Mouse (Mus musculus): ENCODE measurements around the gene Sec13. TPM values are rescaled to one million over a fixed set of nuclear protein-coding genes. Genes with fewer than 3 reads are reported as not detected.
"Not testable (repeated sequence)": the region's sequence is repeated elsewhere in the genome, so short reads cannot be mapped to it uniquely, and the experiment has no call there.

Gene Sec13
- polyA plus RNA-seq, 2 experiments = 314 to 326 TPM

DNA sequence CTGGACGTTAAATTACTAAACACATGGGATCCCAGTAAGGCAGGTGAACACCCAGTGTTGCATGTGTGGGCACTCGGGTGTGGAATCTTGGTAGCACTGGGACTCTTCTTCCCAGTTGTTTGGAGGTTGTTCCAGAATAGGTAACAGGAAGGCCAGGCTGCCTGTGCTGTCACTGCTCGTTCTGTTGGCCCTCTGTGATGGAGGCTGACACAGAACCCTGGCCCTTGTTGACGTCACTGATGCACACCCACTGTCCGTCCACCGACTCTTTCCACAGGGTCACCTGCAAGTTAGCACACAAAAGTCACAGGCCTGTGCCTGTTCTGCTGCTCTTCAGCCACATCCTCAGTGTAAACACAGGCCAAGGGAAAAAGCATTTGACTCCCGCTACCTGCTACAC is 12.4 kb downstream of the Sec13 start:
- H3K36me3 ChIP-seq (ENCODE audit: control insufficient read depth, insufficient read depth, low read length) = peaks cover 93% of the 10 kb centered on the region
- 90% methylated on average over 7 of the region's 7 CpGs for WGBS
- DNase-seq (ENCODE audit: low spot score) = no peak

DNA sequence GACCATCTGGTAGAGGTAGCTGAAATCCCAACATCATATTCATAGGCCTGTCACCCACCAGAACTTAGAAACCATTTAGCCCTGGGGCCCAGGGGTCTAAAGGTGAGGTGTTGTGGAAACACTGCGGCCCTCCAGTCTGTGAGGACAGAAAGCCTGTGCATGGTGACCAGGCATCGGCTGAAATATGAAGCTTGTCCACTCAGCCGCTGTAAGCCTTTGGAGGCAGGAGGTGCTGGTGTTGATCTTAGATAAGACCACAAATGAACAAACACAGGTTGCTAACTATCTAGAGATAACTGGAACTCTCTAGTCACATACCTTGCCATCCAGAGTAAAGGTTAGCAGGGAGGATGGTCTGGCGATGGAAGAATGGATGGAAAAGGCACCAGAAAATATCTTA is 19.5 kb downstream of the Sec13 start:
- H3K4me2 ChIP-seq (replicated peaks; ENCODE audit: low read depth, low read length, severe bottlenecking) = no peak overlapping the region
- H3K27ac ChIP-seq (replicated peaks; ENCODE audit: low read depth, low read length) = no peak overlapping the region
- no peak overlapping the region for H3K9ac ChIP-seq (ENCODE audit: low read depth, low read length, severe bottlenecking)
- no peaks in the 10 kb centered on the region for H3K27me3 ChIP-seq (ENCODE audit: control insufficient read depth, insufficient read depth, low read length)
- no peaks in the 10 kb centered on the region for H3K4me1 ChIP-seq (ENCODE audit: control insufficient read depth, insufficient read depth, low read length)
- no peak overlapping the region for H3K4me3 ChIP-seq (replicated peaks; ENCODE audit: low read length)
- DNase-seq (ENCODE audit: low spot score) (no peak), ATAC-seq (ENCODE audit: low FRiP score, low read depth) (no peak)
- WGBS = 91% methylated on average over 4 of the region's 4 CpGs
- peaks cover 73% of the 10 kb centered on the region for H3K36me3 ChIP-seq (ENCODE audit: control insufficient read depth, insufficient read depth, low read length)
- no peaks in the 10 kb centered on the region for H3K9me3 ChIP-seq (ENCODE audit: control insufficient read depth, low read length)
- no peak for TF ChIP-seq POLR2A (IDR thresholded peaks at IDR 0.05; ENCODE audit: borderline replicate concordance, extremely low read depth, insufficient read depth, insufficient read length)

More for the DNA sequence above, 12.4 kb downstream of the Sec13 start:
- ATAC-seq (ENCODE audit: low FRiP score, low read depth) = no peak
- no peak for TF ChIP-seq POLR2A (IDR thresholded peaks at IDR 0.05; ENCODE audit: borderline replicate concordance, extremely low read depth, insufficient read depth, insufficient read length)
- Histone ChIP-seq H3K4me1 (ENCODE audit: control insufficient read depth, insufficient read depth, low read length) (no peaks in the 10 kb centered on the region), H3K27ac (replicated peaks; ENCODE audit: low read depth, low read length) (no peak overlapping the region), H3K9me3 (ENCODE audit: control insufficient read depth, low read length) (no peaks in the 10 kb centered on the region), H3K9ac (ENCODE audit: low read depth, low read length, severe bottlenecking) (no peak overlapping the region), H3K4me3 (replicated peaks; ENCODE audit: low read length) (no peak overlapping the region), H3K4me2 (replicated peaks; ENCODE audit: low read depth, low read length, severe bottlenecking) (no peak overlapping the region), H3K27me3 (ENCODE audit: control insufficient read depth, insufficient read depth, low read length) (no peaks in the 10 kb centered on the region)

DNA sequence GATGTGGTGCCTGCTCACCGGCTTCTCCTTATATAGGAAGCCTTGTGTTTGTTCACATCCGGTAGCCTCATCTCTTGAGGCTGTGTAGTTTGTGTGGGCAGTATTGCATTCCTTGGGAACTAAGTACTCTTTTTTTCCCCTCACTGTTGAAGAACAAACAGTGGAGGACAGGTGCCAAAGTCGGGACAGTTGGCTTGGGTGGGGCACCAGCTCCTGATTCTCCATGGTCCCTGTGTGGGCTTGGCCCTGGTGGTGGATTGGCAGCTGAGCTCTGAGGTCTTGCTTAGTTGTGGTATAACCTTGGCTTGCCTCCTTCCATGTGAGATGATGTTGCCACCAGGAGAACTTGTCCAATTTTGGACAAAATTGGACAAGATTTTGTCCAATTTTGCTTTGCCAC is 20.7 kb downstream of the Sec13 start, which contains the start of gene Ghrl:
TSS of gene Ghrl (minus strand) at position 3 of the 400 bp plus-strand sequence.
- no peak within 1 kb of the TSS for H3K4me2 ChIP-seq (replicated peaks; ENCODE audit: low read depth, low read length, severe bottlenecking)
- H3K9me3 ChIP-seq (ENCODE audit: control insufficient read depth, low read length) = no peaks in the 10 kb centered on the region
- H3K36me3 ChIP-seq (ENCODE audit: control insufficient read depth, insufficient read depth, low read length) = peaks cover 73% of the 10 kb centered on the region
- ATAC-seq (ENCODE audit: low FRiP score, low read depth) = no peak
- H3K9ac ChIP-seq (ENCODE audit: low read depth, low read length, severe bottlenecking) = no peak within 1 kb of the TSS
- no peak for DNase-seq (ENCODE audit: low spot score)
- no peak for TF ChIP-seq POLR2A (IDR thresholded peaks at IDR 0.05; ENCODE audit: borderline replicate concordance, extremely low read depth, insufficient read depth, insufficient read length)
- H3K27me3 ChIP-seq (ENCODE audit: control insufficient read depth, insufficient read depth, low read length) = no peaks in the 10 kb centered on the region
- no peaks in the 10 kb centered on the region for H3K4me1 ChIP-seq (ENCODE audit: control insufficient read depth, insufficient read depth, low read length)
- H3K4me3 ChIP-seq (replicated peaks; ENCODE audit: low read length) = no peak within 1 kb of the TSS
- WGBS = 84% methylated on average over 3 of the region's 3 CpGs
- no peak within 1 kb of the TSS for H3K27ac ChIP-seq (replicated peaks; ENCODE audit: low read depth, low read length)

DNA sequence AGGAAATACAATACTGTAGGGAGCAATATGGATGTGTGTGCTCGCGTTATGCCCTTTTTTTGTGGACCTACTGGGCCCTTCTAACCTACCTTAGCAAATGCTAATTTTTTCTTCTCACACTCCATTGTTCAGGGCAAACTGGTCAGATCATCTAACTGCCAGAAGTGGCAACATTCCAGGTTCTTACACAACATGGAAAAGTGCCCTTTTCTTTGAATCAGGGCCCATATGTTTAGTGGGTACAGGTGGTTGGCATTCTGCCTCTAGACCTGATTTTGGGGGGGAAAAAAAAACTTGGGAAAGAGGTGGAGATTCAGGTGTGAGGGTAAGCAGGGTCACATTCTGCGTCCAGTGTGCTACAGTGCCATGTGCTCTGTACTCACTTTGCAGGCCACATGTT is 23.0 kb downstream of the Sec13 start:
- ATAC-seq (ENCODE audit: low FRiP score, low read depth) (no peak), DNase-seq (ENCODE audit: low spot score) (no peak)
- Histone ChIP-seq H3K9me3 (ENCODE audit: control insufficient read depth, low read length) (no peaks in the 10 kb centered on the region), H3K27ac (replicated peaks; ENCODE audit: low read depth, low read length) (no peak overlapping the region), H3K27me3 (ENCODE audit: control insufficient read depth, insufficient read depth, low read length) (no peaks in the 10 kb centered on the region), H3K4me2 (replicated peaks; ENCODE audit: low read depth, low read length, severe bottlenecking) (no peak overlapping the region), H3K4me1 (ENCODE audit: control insufficient read depth, insufficient read depth, low read length) (no peaks in the 10 kb centered on the region), H3K4me3 (replicated peaks; ENCODE audit: low read length) (no peak overlapping the region), H3K9ac (ENCODE audit: low read depth, low read length, severe bottlenecking) (no peak overlapping the region), H3K36me3 (ENCODE audit: control insufficient read depth, insufficient read depth, low read length) (peaks cover 78% of the 10 kb centered on the region)
- 84% methylated on average over 3 of the region's 3 CpGs for WGBS
- TF ChIP-seq POLR2A (IDR thresholded peaks at IDR 0.05; ENCODE audit: borderline replicate concordance, extremely low read depth, insufficient read depth, insufficient read length) = no peak

DNA sequence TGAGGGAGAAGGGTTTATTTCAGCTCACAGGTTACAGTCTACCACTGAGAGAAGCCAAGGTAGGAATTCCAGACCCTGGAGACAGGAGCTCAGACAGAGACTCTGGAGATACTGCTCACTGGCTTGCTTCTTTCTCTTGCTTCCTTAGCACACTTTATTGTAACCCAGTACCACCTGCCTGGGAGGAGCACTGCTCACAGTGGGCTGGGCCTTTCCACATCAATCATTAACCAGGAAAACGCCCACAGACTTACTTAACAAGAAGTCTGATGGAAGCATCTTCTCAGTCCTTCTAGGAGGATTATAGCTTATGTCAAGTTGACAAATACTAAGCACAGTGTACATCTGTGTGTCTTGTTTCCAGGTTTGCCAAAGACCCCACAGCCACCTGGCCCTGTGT is 25.7 kb downstream of the Sec13 start:
- H3K4me1 ChIP-seq (ENCODE audit: control insufficient read depth, insufficient read depth, low read length) = no peaks in the 10 kb centered on the region
- peaks cover 85% of the 10 kb centered on the region for H3K36me3 ChIP-seq (ENCODE audit: control insufficient read depth, insufficient read depth, low read length)
- no peak overlapping the region for H3K4me3 ChIP-seq (replicated peaks; ENCODE audit: low read length)
- H3K27ac ChIP-seq (replicated peaks; ENCODE audit: low read depth, low read length) = no peak overlapping the region
- no peak overlapping the region for H3K4me2 ChIP-seq (replicated peaks; ENCODE audit: low read depth, low read length, severe bottlenecking)
- DNase-seq (ENCODE audit: low spot score) (no peak), ATAC-seq (ENCODE audit: low FRiP score, low read depth) (no peak)
- no peaks in the 10 kb centered on the region for H3K9me3 ChIP-seq (ENCODE audit: control insufficient read depth, low read length)
- no peak overlapping the region for H3K9ac ChIP-seq (ENCODE audit: low read depth, low read length, severe bottlenecking)
- 75% methylated on average over 1 of the region's 1 CpGs for WGBS
- no peaks in the 10 kb centered on the region for H3K27me3 ChIP-seq (ENCODE audit: control insufficient read depth, insufficient read depth, low read length)
- TF ChIP-seq POLR2A (IDR thresholded peaks at IDR 0.05; ENCODE audit: borderline replicate concordance, extremely low read depth, insufficient read depth, insufficient read length) = no peak

DNA sequence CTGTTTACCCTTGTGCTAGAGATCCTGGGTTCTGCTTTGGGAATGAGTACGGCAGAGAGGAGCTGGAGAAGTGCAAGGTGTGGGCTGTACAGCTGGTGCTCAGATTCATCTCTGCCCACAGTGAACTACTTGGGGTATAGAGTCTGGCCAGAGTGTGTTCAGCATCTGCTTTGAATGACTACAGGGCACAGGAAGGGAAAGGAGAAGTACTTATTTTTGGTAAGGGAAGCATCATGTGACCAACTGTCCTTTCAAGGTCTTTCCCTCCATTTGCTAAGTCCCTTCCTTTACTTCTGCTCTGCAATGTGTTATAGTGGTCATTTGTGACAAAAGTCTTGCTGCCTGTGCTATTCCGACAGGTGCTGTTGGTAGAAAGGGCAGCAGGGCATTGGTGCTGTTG is 26.3 kb downstream of the Sec13 start:
- no peaks in the 10 kb centered on the region for H3K27me3 ChIP-seq (ENCODE audit: control insufficient read depth, insufficient read depth, low read length)
- H3K4me2 ChIP-seq (replicated peaks; ENCODE audit: low read depth, low read length, severe bottlenecking) = no peak overlapping the region
- no peak overlapping the region for H3K9ac ChIP-seq (ENCODE audit: low read depth, low read length, severe bottlenecking)
- H3K4me1 ChIP-seq (ENCODE audit: control insufficient read depth, insufficient read depth, low read length) = no peaks in the 10 kb centered on the region
- H3K27ac ChIP-seq (replicated peaks; ENCODE audit: low read depth, low read length) = no peak overlapping the region
- ATAC-seq (ENCODE audit: low FRiP score, low read depth) (no peak), DNase-seq (ENCODE audit: low spot score) (no peak)
- 86% methylated on average over 2 of the region's 2 CpGs for WGBS
- H3K9me3 ChIP-seq (ENCODE audit: control insufficient read depth, low read length) = no peaks in the 10 kb centered on the region
- no peak overlapping the region for H3K4me3 ChIP-seq (replicated peaks; ENCODE audit: low read length)
- no peak for TF ChIP-seq POLR2A (IDR thresholded peaks at IDR 0.05; ENCODE audit: borderline replicate concordance, extremely low read depth, insufficient read depth, insufficient read length)
- peaks cover 85% of the 10 kb centered on the region for H3K36me3 ChIP-seq (ENCODE audit: control insufficient read depth, insufficient read depth, low read length)

DNA sequence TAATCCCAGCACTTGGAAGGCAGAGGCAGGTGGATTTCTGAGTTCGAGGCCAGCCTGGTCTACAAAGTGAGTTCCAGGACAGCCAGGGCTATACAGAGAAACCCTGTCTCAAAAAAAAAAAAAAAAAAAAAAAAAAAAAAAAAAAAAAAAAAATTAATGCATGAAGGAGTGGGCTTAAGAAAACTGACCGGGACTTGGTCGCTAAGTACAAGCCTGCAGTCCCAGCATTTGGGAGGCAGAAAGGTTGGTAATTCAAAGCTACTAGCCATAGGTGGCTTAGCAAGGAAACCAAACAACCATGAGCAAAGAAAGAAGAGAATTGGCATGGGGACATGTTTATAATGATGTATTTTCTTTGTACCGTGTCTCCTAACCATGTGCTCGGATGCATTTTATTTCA is 27.2 kb downstream of the Sec13 start:
- not testable (repeated sequence) for ATAC-seq (ENCODE audit: low FRiP score, low read depth); H3K4me1 ChIP-seq (ENCODE audit: control insufficient read depth, insufficient read depth, low read length); H3K9me3 ChIP-seq (ENCODE audit: control insufficient read depth, low read length); DNase-seq (ENCODE audit: low spot score); H3K4me3 ChIP-seq (replicated peaks; ENCODE audit: low read length); H3K4me2 ChIP-seq (replicated peaks; ENCODE audit: low read depth, low read length, severe bottlenecking); H3K27me3 ChIP-seq (ENCODE audit: control insufficient read depth, insufficient read depth, low read length); H3K9ac ChIP-seq (ENCODE audit: low read depth, low read length, severe bottlenecking); H3K27ac ChIP-seq (replicated peaks; ENCODE audit: low read depth, low read length)
- WGBS = 91% methylated on average over 5 of the region's 5 CpGs
- peaks cover 86% of the 10 kb centered on the region for H3K36me3 ChIP-seq (ENCODE audit: control insufficient read depth, insufficient read depth, low read length)

Measured in limb, embryonic 14.5 days (tissue).